Mouse (Mus musculus): ENCODE measurements around the gene Mgat5. TPM values are rescaled to one million over a fixed set of nuclear protein-coding genes. Genes with fewer than 3 reads are reported as not detected.

Mgat5 gene
- total and polyA plus RNA-seq, 3 experiments, result 0.16 TPM; not detected in 2

- Histone ChIP-seq H3K27me3 (ENCODE audit: insufficient read depth, low read length) (no peaks in the 10 kb centered on the region), H3K4me3 (ENCODE audit: low read depth, low read length) (no peak overlapping the region), H3K9me3 (replicated peaks) (peaks cover 71% of the 10 kb centered on the region), H3K4me1 (ENCODE audit: insufficient read depth, low read depth, low read length) (no peaks in the 10 kb centered on the region), H3K36me3 (replicated peaks) (no peaks in the 10 kb centered on the region)
- no peak for TF ChIP-seq POLR2AphosphoS5 (IDR thresholded peaks at IDR 0.05; ENCODE audit: insufficient replicate concordance, low read depth, low read length)
- no peak for TF ChIP-seq TAL1 (conservative IDR thresholded peaks at IDR 0.05; ENCODE audit: low read depth, low read length)
- no peak for TF ChIP-seq GATA1 (IDR thresholded peaks at IDR 0.05; ENCODE audit: borderline replicate concordance, low read length)
- TF ChIP-seq GATA2 (IDR thresholded peaks at IDR 0.05; ENCODE audit: borderline replicate concordance, low read depth, low read length), result no peak
- no peak for TF ChIP-seq CTCF (IDR thresholded peaks at IDR 0.05; ENCODE audit: low read depth, low read length)
- no peak for ATAC-seq (ENCODE audit: extremely low read depth, insufficient number of reproducible peaks, low FRiP score, poor library complexity, severe bottlenecking)
- DNase-seq (ENCODE audit: low spot score), result no peak
Observed at GRCm38 (mm10) chr1:127512709-127513108, 307.9 kb downstream of the Mgat5 start.

- Histone ChIP-seq H3K27me3 (ENCODE audit: insufficient read depth, low read length) (no peaks in the 10 kb centered on the region), H3K36me3 (replicated peaks) (no peaks in the 10 kb centered on the region), H3K4me1 (ENCODE audit: insufficient read depth, low read depth, low read length) (no peaks in the 10 kb centered on the region), H3K9me3 (replicated peaks) (peaks cover 71% of the 10 kb centered on the region), H3K4me3 (ENCODE audit: low read depth, low read length) (no peak overlapping the region)
- no peak for DNase-seq (ENCODE audit: low spot score)
- TF ChIP-seq CTCF (IDR thresholded peaks at IDR 0.05; ENCODE audit: low read depth, low read length) (no peak), TAL1 (conservative IDR thresholded peaks at IDR 0.05; ENCODE audit: low read depth, low read length) (no peak), GATA2 (IDR thresholded peaks at IDR 0.05; ENCODE audit: borderline replicate concordance, low read depth, low read length) (no peak), GATA1 (IDR thresholded peaks at IDR 0.05; ENCODE audit: borderline replicate concordance, low read length) (no peak), POLR2AphosphoS5 (IDR thresholded peaks at IDR 0.05; ENCODE audit: insufficient replicate concordance, low read depth, low read length) (no peak)
- no peak for ATAC-seq (ENCODE audit: extremely low read depth, insufficient number of reproducible peaks, low FRiP score, poor library complexity, severe bottlenecking)
Observed at GRCm38 (mm10) chr1:127513140-127513539, 308.3 kb downstream of the Mgat5 start.

- H3K36me3 ChIP-seq (replicated peaks), result no peaks in the 10 kb centered on the region
- no peak for TF ChIP-seq GATA1 (IDR thresholded peaks at IDR 0.05; ENCODE audit: borderline replicate concordance, low read length)
- TF ChIP-seq CTCF (IDR thresholded peaks at IDR 0.05; ENCODE audit: low read depth, low read length), result no peak
- TF ChIP-seq TAL1 (conservative IDR thresholded peaks at IDR 0.05; ENCODE audit: low read depth, low read length), result no peak
- TF ChIP-seq GATA2 (IDR thresholded peaks at IDR 0.05; ENCODE audit: borderline replicate concordance, low read depth, low read length), result no peak
- TF ChIP-seq POLR2AphosphoS5 (IDR thresholded peaks at IDR 0.05; ENCODE audit: insufficient replicate concordance, low read depth, low read length), result no peak
- ATAC-seq (ENCODE audit: extremely low read depth, insufficient number of reproducible peaks, low FRiP score, poor library complexity, severe bottlenecking) (no peak), DNase-seq (ENCODE audit: low spot score) (no peak)
- peaks cover 66% of the 10 kb centered on the region for H3K9me3 ChIP-seq (replicated peaks)
- H3K27me3 ChIP-seq (ENCODE audit: insufficient read depth, low read length), result no peaks in the 10 kb centered on the region
- H3K4me1 ChIP-seq (ENCODE audit: insufficient read depth, low read depth, low read length), result no peaks in the 10 kb centered on the region
- no peak overlapping the region for H3K4me3 ChIP-seq (ENCODE audit: low read depth, low read length)
Observed at GRCm38 (mm10) chr1:127513664-127514063, 308.8 kb downstream of the Mgat5 start.

- no peaks in the 10 kb centered on the region for H3K27me3 ChIP-seq (ENCODE audit: insufficient read depth, low read length)
- H3K9me3 ChIP-seq (replicated peaks), result peaks cover 61% of the 10 kb centered on the region
- TF ChIP-seq POLR2AphosphoS5 (IDR thresholded peaks at IDR 0.05; ENCODE audit: insufficient replicate concordance, low read depth, low read length) (no peak), GATA2 (IDR thresholded peaks at IDR 0.05; ENCODE audit: borderline replicate concordance, low read depth, low read length) (no peak), CTCF (IDR thresholded peaks at IDR 0.05; ENCODE audit: low read depth, low read length) (no peak), GATA1 (IDR thresholded peaks at IDR 0.05; ENCODE audit: borderline replicate concordance, low read length) (no peak), TAL1 (conservative IDR thresholded peaks at IDR 0.05; ENCODE audit: low read depth, low read length) (no peak)
- no peaks in the 10 kb centered on the region for H3K4me1 ChIP-seq (ENCODE audit: insufficient read depth, low read depth, low read length)
- DNase-seq (ENCODE audit: low spot score) (no peak), ATAC-seq (ENCODE audit: extremely low read depth, insufficient number of reproducible peaks, low FRiP score, poor library complexity, severe bottlenecking) (no peak)
- no peak overlapping the region for H3K4me3 ChIP-seq (ENCODE audit: low read depth, low read length)
- H3K36me3 ChIP-seq (replicated peaks), result no peaks in the 10 kb centered on the region
Observed at GRCm38 (mm10) chr1:127514479-127514878, 309.7 kb downstream of the Mgat5 start.

- no peak for ATAC-seq (ENCODE audit: extremely low read depth, insufficient number of reproducible peaks, low FRiP score, poor library complexity, severe bottlenecking)
- Histone ChIP-seq H3K4me3 (ENCODE audit: low read depth, low read length) (no peak overlapping the region), H3K36me3 (replicated peaks) (no peaks in the 10 kb centered on the region), H3K9me3 (replicated peaks) (peaks cover 59% of the 10 kb centered on the region), H3K27me3 (ENCODE audit: insufficient read depth, low read length) (no peaks in the 10 kb centered on the region), H3K4me1 (ENCODE audit: insufficient read depth, low read depth, low read length) (no peaks in the 10 kb centered on the region)
- TF ChIP-seq TAL1 (conservative IDR thresholded peaks at IDR 0.05; ENCODE audit: low read depth, low read length) (no peak), GATA2 (IDR thresholded peaks at IDR 0.05; ENCODE audit: borderline replicate concordance, low read depth, low read length) (no peak), CTCF (IDR thresholded peaks at IDR 0.05; ENCODE audit: low read depth, low read length) (no peak), POLR2AphosphoS5 (IDR thresholded peaks at IDR 0.05; ENCODE audit: insufficient replicate concordance, low read depth, low read length) (no peak), GATA1 (IDR thresholded peaks at IDR 0.05; ENCODE audit: borderline replicate concordance, low read length) (no peak)
- no peak for DNase-seq (ENCODE audit: low spot score)
Observed at GRCm38 (mm10) chr1:127514888-127515287, 310.1 kb downstream of the Mgat5 start.

- Histone ChIP-seq H3K9me3 (replicated peaks) (peaks cover 24% of the 10 kb centered on the region), H3K36me3 (replicated peaks) (no peaks in the 10 kb centered on the region), H3K4me1 (ENCODE audit: insufficient read depth, low read depth, low read length) (no peaks in the 10 kb centered on the region), H3K4me3 (ENCODE audit: low read depth, low read length) (no peak overlapping the region), H3K27me3 (ENCODE audit: insufficient read depth, low read length) (no peaks in the 10 kb centered on the region)
- TF ChIP-seq GATA2 (IDR thresholded peaks at IDR 0.05; ENCODE audit: borderline replicate concordance, low read depth, low read length) (no peak), GATA1 (IDR thresholded peaks at IDR 0.05; ENCODE audit: borderline replicate concordance, low read length) (no peak), CTCF (IDR thresholded peaks at IDR 0.05; ENCODE audit: low read depth, low read length) (no peak), TAL1 (conservative IDR thresholded peaks at IDR 0.05; ENCODE audit: low read depth, low read length) (no peak), POLR2AphosphoS5 (IDR thresholded peaks at IDR 0.05; ENCODE audit: insufficient replicate concordance, low read depth, low read length) (no peak)
- ATAC-seq (ENCODE audit: extremely low read depth, insufficient number of reproducible peaks, low FRiP score, poor library complexity, severe bottlenecking) (no peak), DNase-seq (ENCODE audit: low spot score) (no peak)
Observed at GRCm38 (mm10) chr1:127523364-127523763, 318.5 kb downstream of the Mgat5 start.

Data from G1E (cell line).